Comparison of ENCODE assay signal across 11 mouse cellular contexts in the genomic region with DNA sequence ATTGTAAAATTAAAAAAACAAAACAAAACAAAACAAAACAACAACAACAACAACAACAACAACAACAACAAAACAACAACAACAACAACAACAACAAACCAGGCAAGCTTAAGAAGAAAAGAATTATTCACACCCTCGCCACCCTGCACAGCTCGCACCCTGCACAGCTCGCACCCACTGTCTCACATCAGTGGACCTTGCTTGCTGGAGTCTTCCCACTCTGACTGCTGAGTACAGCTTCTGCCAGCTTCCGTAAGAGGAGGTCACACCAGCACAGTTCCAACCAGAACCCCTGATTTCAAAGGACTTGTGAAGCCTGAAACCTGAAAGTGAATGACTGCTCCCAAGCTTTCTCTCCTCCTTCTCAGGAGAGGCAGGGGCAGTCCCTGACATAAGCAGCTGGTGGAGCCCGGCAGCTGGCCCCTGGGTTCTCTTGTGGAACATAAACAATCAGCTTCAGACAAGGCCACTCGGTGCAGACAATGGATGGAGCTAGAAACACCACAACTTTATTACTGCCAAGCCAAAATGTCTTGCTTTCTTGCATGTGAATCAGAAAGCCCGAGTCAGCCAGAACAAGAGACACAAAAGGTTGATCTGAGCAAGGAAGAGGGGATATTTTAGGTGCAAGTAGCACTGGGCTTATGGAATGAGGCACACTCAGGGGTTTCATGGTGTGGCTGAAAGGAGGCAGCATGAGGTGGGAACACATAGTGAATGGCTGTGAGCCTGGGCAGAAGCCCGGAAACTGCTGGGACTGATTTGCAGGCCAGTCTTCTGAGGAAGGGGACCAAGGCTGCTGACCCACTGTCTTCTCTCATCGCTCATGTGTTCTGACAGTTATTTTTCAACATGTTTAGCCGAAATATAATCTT.
DNase-seq lines count a peak whose midpoint lies in the region; ATAC-seq and TF ChIP-seq lines count a peak whose summit lies in the region.
"Had no signal": no experiment of that assay in that cellular context is flagged by ENCODE, and none has a peak within 500 bp of the region (broad histone marks: within the 10 kb centered on the region; RNA-seq: fewer than 3 reads in every experiment).

No protein-coding gene starts in this region.

- 61% methylated on average over 10 of the region's 10 CpGs for WGBS in heart, adult 2 months
- 53% methylated on average over 10 of the region's 10 CpGs for WGBS in stomach, embryonic 14.5 days
- 53% methylated on average over 10 of the region's 10 CpGs for WGBS in stomach, postnatal 0 days
- 56% methylated on average over 10 of the region's 10 CpGs for WGBS in limb, embryonic 14.5 days

- H3K79me2 ChIP-seq in heart, adult 2 months (replicated peaks; ENCODE audit: control insufficient read depth, insufficient read depth, low read length), result no peaks in the 10 kb centered on the region

- no peaks in the 10 kb centered on the region for H3K9me3 ChIP-seq in stomach, embryonic 14.5 days (ENCODE audit: control insufficient read depth, low read depth, low read length)
- H3K9me3 ChIP-seq in stomach, postnatal 0 days (ENCODE audit: control insufficient read depth, low read length), result no peaks in the 10 kb centered on the region
- H3K9me3 ChIP-seq in limb, embryonic 14.5 days (ENCODE audit: control insufficient read depth, low read length), result no peaks in the 10 kb centered on the region

- intact Hi-C loops in heart, adult 2 months (cut with DNase I), result no loop called here

- peak; percentile 51 for DNase-seq in heart, adult 11 months
- no peak for DNase-seq in heart, adult 2 months
- DNase-seq in stomach, postnatal 0 days (ENCODE audit: low spot score), result no peak
- DNase-seq in limb, embryonic 14.5 days (ENCODE audit: low spot score), result no peak
- DNase-seq in natural killer cell, adult 2 months (ENCODE audit: low spot score in 2 of 2), result no peak
- no peak for DNase-seq in cerebellum, adult 8-10 months
- DNase-seq: B cell, adult 2 months; cerebellum, postnatal 25 days; gastrocnemius, postnatal 36 days had no signal

- H3K4me2 ChIP-seq in stomach, embryonic 14.5 days (replicated peaks; ENCODE audit: low read depth, low read length), result no peak overlapping the region
- no peak overlapping the region for H3K4me2 ChIP-seq in stomach, postnatal 0 days (replicated peaks; ENCODE audit: low read depth)
- H3K4me2 ChIP-seq in limb, embryonic 14.5 days (replicated peaks; ENCODE audit: low read depth, low read length, severe bottlenecking), result no peak overlapping the region

- no peak for TF ChIP-seq EP300 in heart, adult 2 months (IDR thresholded peaks at IDR 0.05; ENCODE audit: insufficient read depth, low read depth, low read length)
- TF ChIP-seq EP300 in stomach, postnatal 0 days (optimal IDR thresholded peaks at IDR 0.05), result no peak

- no peak overlapping the region for H3K9ac ChIP-seq in heart, adult 2 months (ENCODE audit: low read depth, low read length)
- no peak overlapping the region for H3K9ac ChIP-seq in stomach, embryonic 14.5 days (replicated peaks; ENCODE audit: low read depth, low read length)
- H3K9ac ChIP-seq in stomach, postnatal 0 days (ENCODE audit: low read length), result no peak overlapping the region
- H3K9ac ChIP-seq in limb, embryonic 14.5 days (ENCODE audit: low read depth, low read length, severe bottlenecking), result no peak overlapping the region

- TF ChIP-seq POLR2A in heart, adult 2 months (IDR thresholded peaks at IDR 0.05; ENCODE audit: insufficient read depth, low read depth, low read length), result no peak
- no peak for TF ChIP-seq POLR2A in limb, embryonic 14.5 days (IDR thresholded peaks at IDR 0.05; ENCODE audit: borderline replicate concordance, extremely low read depth, insufficient read depth, insufficient read length)

- H3K4me1 ChIP-seq in heart, adult 2 months (ENCODE audit: control insufficient read depth, insufficient read depth, low read length), result no peaks in the 10 kb centered on the region
- H3K4me1 ChIP-seq in stomach, embryonic 14.5 days (ENCODE audit: control insufficient read depth, insufficient read depth, low read length), result peaks cover 2% of the 10 kb centered on the region; the same call in 1 of the 2 replicates
- no peaks in the 10 kb centered on the region for H3K4me1 ChIP-seq in stomach, postnatal 0 days (replicated peaks; ENCODE audit: control insufficient read depth, insufficient read depth)
- H3K4me1 ChIP-seq in limb, embryonic 14.5 days (ENCODE audit: control insufficient read depth, insufficient read depth, low read length), result 0 out of 2 replicates have a peak, but pooled peaks cover 2% of the 10 kb centered on the region

- H3K27ac ChIP-seq in heart, adult 2 months, result no peak overlapping the region
- H3K27ac ChIP-seq in stomach, embryonic 14.5 days (ENCODE audit: low read length), result no peak overlapping the region
- H3K27ac ChIP-seq in stomach, postnatal 0 days (replicated peaks), result no peak overlapping the region
- no peak overlapping the region for H3K27ac ChIP-seq in limb, embryonic 14.5 days (replicated peaks; ENCODE audit: low read depth, low read length)

- no peak overlapping the region for H3K4me3 ChIP-seq in heart, adult 2 months
- H3K4me3 ChIP-seq in stomach, embryonic 14.5 days (ENCODE audit: low read depth, low read length), result no peak overlapping the region
- H3K4me3 ChIP-seq in stomach, postnatal 0 days (ENCODE audit: low read depth, low read length), result no peak overlapping the region
- H3K4me3 ChIP-seq in limb, embryonic 14.5 days (replicated peaks; ENCODE audit: low read length), result no peak overlapping the region

- TF ChIP-seq CTCF in heart, adult 2 months (IDR thresholded peaks at IDR 0.05), result no peak
- no peak for TF ChIP-seq CTCF in stomach, postnatal 0 days (IDR thresholded peaks at IDR 0.05; ENCODE audit: low read depth)

- no peaks in the 10 kb centered on the region for H3K27me3 ChIP-seq in heart, adult 2 months (ENCODE audit: control insufficient read depth, insufficient read depth, low read length)
- no peaks in the 10 kb centered on the region for H3K27me3 ChIP-seq in stomach, embryonic 14.5 days (ENCODE audit: control insufficient read depth, insufficient read depth, low read length)
- H3K27me3 ChIP-seq in stomach, postnatal 0 days (ENCODE audit: control insufficient read depth, insufficient read depth, low read length), result no peaks in the 10 kb centered on the region
- H3K27me3 ChIP-seq in limb, embryonic 14.5 days (ENCODE audit: control insufficient read depth, insufficient read depth, low read length), result no peaks in the 10 kb centered on the region

- no peaks in the 10 kb centered on the region for H3K36me3 ChIP-seq in heart, adult 2 months (ENCODE audit: control insufficient read depth, insufficient read depth, low read length)
- no peaks in the 10 kb centered on the region for H3K36me3 ChIP-seq in stomach, embryonic 14.5 days (ENCODE audit: control insufficient read depth, insufficient read depth, low read length)
- no peaks in the 10 kb centered on the region for H3K36me3 ChIP-seq in stomach, postnatal 0 days (ENCODE audit: control insufficient read depth, insufficient read depth, low read length)
- H3K36me3 ChIP-seq in limb, embryonic 14.5 days (ENCODE audit: control insufficient read depth, insufficient read depth, low read length), result no peaks in the 10 kb centered on the region

- peak; percentile 68 for ATAC-seq in stomach, embryonic 14.5 days (ENCODE audit: insufficient number of reproducible peaks, insufficient read depth, low FRiP score, low read depth)
- ATAC-seq in stomach, postnatal 0 days (ENCODE audit: low FRiP score, low TSS enrichment), result no peak
- ATAC-seq in limb, embryonic 14.5 days (ENCODE audit: low FRiP score, low read depth), result peak; percentile 47
- ATAC-seq in erythroblast, adult 5-6 weeks (replicated peaks; ENCODE audit: low FRiP score, poor library complexity, severe bottlenecking), result no peak

Comparison
In these comparisons a context has a peak if more than half of its experiments do, and no peak if none do; other contexts are left out.
1. ATAC-seq: peak in stomach, embryonic 14.5 days (single experiment) and limb, embryonic 14.5 days (single experiment); none in stomach, postnatal 0 days (single experiment) and erythroblast, adult 5-6 weeks (single experiment).